In the genomic region with DNA sequence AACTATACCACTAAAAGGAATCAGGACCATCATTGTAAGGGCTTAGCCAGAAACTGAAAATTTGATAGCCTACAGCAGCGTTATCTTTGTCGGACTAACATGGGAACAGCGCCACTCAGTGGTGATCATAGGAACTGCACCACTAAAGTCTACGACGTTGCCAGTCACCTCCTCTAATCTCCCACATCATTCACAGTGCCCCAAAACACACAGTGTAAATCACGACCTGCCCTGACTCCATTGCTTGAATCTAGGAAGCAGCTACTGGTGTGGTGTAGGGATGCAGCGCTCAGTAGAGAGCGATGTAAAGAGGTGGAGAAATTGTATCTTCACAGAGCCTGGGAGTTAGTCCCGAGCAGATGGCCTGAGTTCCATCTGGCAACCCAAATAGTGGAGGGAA, we compare ENCODE assay signal across 8 mouse cellular contexts. TPM values are rescaled to one million over a fixed set of nuclear protein-coding genes. Genes with fewer than 3 reads are reported as not detected.
DNase-seq lines count a peak whose midpoint lies in the region; ATAC-seq and TF ChIP-seq lines count a peak whose summit lies in the region.

No protein-coding gene starts in this region.

- no peak for TF ChIP-seq POLR2A in liver, adult 2 months (IDR thresholded peaks at IDR 0.05; ENCODE audit: extremely low read depth, insufficient read depth, low read length)

- H3K36me3 ChIP-seq in heart, embryonic 11.5 days (ENCODE audit: control insufficient read depth, insufficient read depth, low read length) = no peaks in the 10 kb centered on the region
- H3K36me3 ChIP-seq in kidney, postnatal 0 days (ENCODE audit: insufficient read depth, low read length) = no peaks in the 10 kb centered on the region
- H3K36me3 ChIP-seq in liver, adult 2 months (ENCODE audit: control insufficient read depth, insufficient read depth, low read length) = no peaks in the 10 kb centered on the region
- no peaks in the 10 kb centered on the region for H3K36me3 ChIP-seq in stomach, embryonic 15.5 days

- TF ChIP-seq CTCF in kidney, postnatal 0 days (IDR thresholded peaks at IDR 0.05; ENCODE audit: low read depth) = peak; percentile 99
- TF ChIP-seq CTCF in liver, adult 2 months (IDR thresholded peaks at IDR 0.05; ENCODE audit: low read depth, low read length) = peak; percentile 71

- no peak overlapping the region for H3K4me3 ChIP-seq in heart, embryonic 11.5 days (ENCODE audit: low read depth, low read length)
- no peak overlapping the region for H3K4me3 ChIP-seq in kidney, postnatal 0 days (replicated peaks; ENCODE audit: low read depth, low read length)
- H3K4me3 ChIP-seq in liver, adult 2 months (ENCODE audit: insufficient read depth, low read depth, low read length) = no peak overlapping the region
- no peak overlapping the region for H3K4me3 ChIP-seq in stomach, embryonic 15.5 days (replicated peaks)

- H3K27me3 ChIP-seq in heart, embryonic 11.5 days (ENCODE audit: control insufficient read depth, insufficient read depth, low read length) = peaks cover 7% of the 10 kb centered on the region
- H3K27me3 ChIP-seq in kidney, postnatal 0 days (ENCODE audit: insufficient read depth, low read length) = 0 out of 2 replicates have a peak, but pooled peaks cover 8% of the 10 kb centered on the region
- H3K27me3 ChIP-seq in liver, adult 2 months (ENCODE audit: control insufficient read depth, insufficient read depth, low read length) = no peaks in the 10 kb centered on the region
- H3K27me3 ChIP-seq in stomach, embryonic 15.5 days (replicated peaks) = no peaks in the 10 kb centered on the region

- peak; percentile 65 for DNase-seq in heart, adult 8-10 months (ENCODE audit: low spot score)
- DNase-seq in embryo, embryonic 11.5 days (ENCODE audit: low read depth, low spot score) = peak; percentile 62
- peak; percentile 90 for DNase-seq in kidney, postnatal 0 days (ENCODE audit: low spot score)
- DNase-seq in liver, adult 2 months (ENCODE audit: extremely low read depth, low read depth, low spot score) = peak; percentile 48
- peak; percentile 78 for DNase-seq in neural tube, embryonic 10.5 days (ENCODE audit: extremely low spot score, low spot score)

- 13% methylated on average over 9 of the region's 9 CpGs for WGBS in heart, embryonic 11.5 days (ENCODE audit: insufficient replicate concordance)
- WGBS in kidney, postnatal 0 days = 14% methylated on average over 9 of the region's 9 CpGs
- WGBS in liver, adult 2 months = 13% methylated on average over 9 of the region's 9 CpGs
- 12% methylated on average over 9 of the region's 9 CpGs for WGBS in stomach, embryonic 15.5 days

- no peaks in the 10 kb centered on the region for H3K79me2 ChIP-seq in liver, adult 2 months (ENCODE audit: control insufficient read depth, insufficient read depth, low read length)

- H3K9me3 ChIP-seq in heart, embryonic 11.5 days (replicated peaks; ENCODE audit: control insufficient read depth, low read length) = no peaks in the 10 kb centered on the region
- H3K9me3 ChIP-seq in kidney, postnatal 0 days (replicated peaks; ENCODE audit: low read length) = no peaks in the 10 kb centered on the region
- H3K9me3 ChIP-seq in stomach, embryonic 15.5 days = no peaks in the 10 kb centered on the region

- no peak overlapping the region for H3K27ac ChIP-seq in heart, embryonic 11.5 days (ENCODE audit: low read depth, low read length)
- H3K27ac ChIP-seq in kidney, postnatal 0 days = no peak overlapping the region
- no peak overlapping the region for H3K27ac ChIP-seq in liver, adult 2 months (replicated peaks; ENCODE audit: insufficient read depth, low read depth, low read length)
- H3K27ac ChIP-seq in stomach, embryonic 15.5 days = no peak overlapping the region

- no peaks in the 10 kb centered on the region for H3K4me1 ChIP-seq in heart, embryonic 11.5 days (ENCODE audit: control insufficient read depth, insufficient read depth, low read length)
- no peaks in the 10 kb centered on the region for H3K4me1 ChIP-seq in kidney, postnatal 0 days (replicated peaks; ENCODE audit: insufficient read depth, low read length)
- peaks cover 3% of the 10 kb centered on the region; the same call in 1 of the 2 replicates for H3K4me1 ChIP-seq in liver, adult 2 months (ENCODE audit: control insufficient read depth, insufficient read depth, low read length)
- peaks cover 6% of the 10 kb centered on the region; the same call in 1 of the 2 replicates for H3K4me1 ChIP-seq in stomach, embryonic 15.5 days

- no peak overlapping the region for H3K9ac ChIP-seq in heart, embryonic 11.5 days (ENCODE audit: low read depth, low read length)
- no peak overlapping the region for H3K9ac ChIP-seq in kidney, postnatal 0 days (ENCODE audit: low read depth, low read length)
- no peak overlapping the region for H3K9ac ChIP-seq in liver, adult 2 months (ENCODE audit: low read depth, low read length)
- H3K9ac ChIP-seq in stomach, embryonic 15.5 days = no peak overlapping the region

- H3K4me2 ChIP-seq in heart, embryonic 11.5 days = no peak overlapping the region; the same call in 1 of the 2 replicates
- no peak overlapping the region for H3K4me2 ChIP-seq in kidney, postnatal 0 days (ENCODE audit: low read length)
- H3K4me2 ChIP-seq in stomach, embryonic 15.5 days = no peak overlapping the region

- ATAC-seq in heart, embryonic 11.5 days (replicated peaks; ENCODE audit: insufficient number of reproducible peaks, low FRiP score, low TSS enrichment) = no peak
- ATAC-seq in granulocyte monocyte progenitor cell, adult 5-6 weeks (replicated peaks; ENCODE audit: poor library complexity, severe bottlenecking) = peak; percentile 71
- peak; percentile 30; the same call in 1 of the 2 replicates for ATAC-seq in kidney, postnatal 0 days (replicated peaks; ENCODE audit: low FRiP score, low read depth)
- ATAC-seq in stomach, embryonic 15.5 days (ENCODE audit: insufficient read depth, low FRiP score, low read depth) = 0 out of 2 replicates have a peak, but pooled peaks have one; percentile 20

RNA-seq across cellular contexts. Expression of a gene that starts 5.5 kb away (rescaled TPM):
- total RNA-seq in heart, adult 8-10 months (2022) = 10 to 100 TPM; 23.7 to 29.5 (median 28.3) TPM
- 24.8 and 26.8 TPM in 2 replicates for polyA plus RNA-seq in heart, embryonic 11.5 days (2014; fragmentation: Nextera tagmentation; extraction: Ambion mirVana)
- total RNA-seq in granulocyte monocyte progenitor cell, adult 5-6 weeks (2014; fragmentation: Nextera tagmentation) = 38.9 and 46.6 TPM in 2 replicates
- total RNA-seq in granulocyte monocyte progenitor cell, adult 5-6 weeks (2017) = 17.7 and 26.1 TPM in 2 replicates
- polyA plus RNA-seq in kidney, postnatal 0 days (2015; fragmentation: Nextera tagmentation; extraction: Ambion mirVana) = 50.0 and 50.3 TPM in 2 replicates
- 5.1 and 5.3 TPM in 2 replicates for total RNA-seq in liver, adult 2 months (2014; rRNA removed)
- polyA plus RNA-seq in liver, adult 2 months (2012; rRNA removed) = 28.8 and 31.3 TPM in 2 replicates
- polyA plus RNA-seq in stomach, embryonic 15.5 days (2015; fragmentation: Nextera tagmentation; extraction: Ambion mirVana) = 31.8 and 32.1 TPM in 2 replicates

RNA-seq across cellular contexts. Expression of a gene that starts 46.1 kb away (rescaled TPM):
- total RNA-seq in heart, adult 8-10 months (2022) = not detected
- polyA plus RNA-seq in heart, embryonic 11.5 days (2014; fragmentation: Nextera tagmentation; extraction: Ambion mirVana) = 0.10 TPM in 1 of 2 replicates, not detected in the other
- total RNA-seq in granulocyte monocyte progenitor cell, adult 5-6 weeks (2014; fragmentation: Nextera tagmentation) = not detected in 2 replicates
- not detected in 2 replicates for total RNA-seq in granulocyte monocyte progenitor cell, adult 5-6 weeks (2017)
- polyA plus RNA-seq in kidney, postnatal 0 days (2015; fragmentation: Nextera tagmentation; extraction: Ambion mirVana) = not detected in 2 replicates
- not detected in 2 replicates for total RNA-seq in liver, adult 2 months (2014; rRNA removed)
- not detected in 2 replicates for polyA plus RNA-seq in liver, adult 2 months (2012; rRNA removed)
- not detected in 2 replicates for polyA plus RNA-seq in stomach, embryonic 15.5 days (2015; fragmentation: Nextera tagmentation; extraction: Ambion mirVana)
